Mouse (Mus musculus) hindbrain, embryonic 16.5 days (tissue): Measurements from ENCODE around the gene Dph1. TPM values are rescaled to one million over a fixed set of nuclear protein-coding genes. Genes with fewer than 3 reads are reported as not detected.
A peak's percentile ranks its signal among the peaks of the same experiment; 100 is the strongest.

Experiments
- ATAC-seq: fragments of 200-750 bp; cut with Nextera tagmentation; 2 replicates; pipeline ENCODE4 v1.8.0; 2017; ENCODE audit warnings: moderate TSS enrichment, moderate library complexity
- H3K27ac ChIP-seq: fragments of 300-500 bp; sonication (generic); 2 replicates; pipeline ENCODE4 v1.5.1; 2014; ENCODE audit warnings: low read depth, mild to moderate bottlenecking, control low read depth, low read length, moderate library complexity
- H3K27me3 ChIP-seq: fragments of 300-500 bp; sonication (generic); replicated peaks from 2 replicates; pipeline ENCODE4 v1.6.1; 2014; ENCODE audit warnings: low read length; ENCODE audit not compliant: control insufficient read depth, insufficient read depth
- H3K36me3 ChIP-seq: fragments of 300-500 bp; sonication (generic); 2 replicates; pipeline ENCODE4 v1.6.1; 2014; ENCODE audit warnings: mild to moderate bottlenecking, low read length, moderate library complexity, mixed read lengths; ENCODE audit not compliant: control insufficient read depth, insufficient read depth
- H3K4me1 ChIP-seq: fragments of 300-500 bp; sonication (generic); 2 replicates; pipeline ENCODE4 v1.6.1; 2014; ENCODE audit warnings: low read depth, low read length; ENCODE audit not compliant: control insufficient read depth, insufficient read depth
- H3K4me2 ChIP-seq: fragments of 300-500 bp; sonication (generic); 2 replicates; pipeline ENCODE4 v1.6.1; 2014; ENCODE audit warnings: mild to moderate bottlenecking, low read length, control low read depth, moderate library complexity
- H3K4me3 ChIP-seq: fragments of 300-500 bp; sonication (generic); 2 replicates; pipeline ENCODE4 v1.5.1; 2014; ENCODE audit warnings: mild to moderate bottlenecking, low read length, control low read depth, moderate library complexity
- H3K9ac ChIP-seq: fragments of 300-500 bp; sonication (generic); 2 replicates; pipeline ENCODE4 v1.6.1; 2014; ENCODE audit warnings: low read depth, mild to moderate bottlenecking, control low read depth, low read length, moderate library complexity
- H3K9me3 ChIP-seq: fragments of 300-500 bp; sonication (generic); 2 replicates; pipeline ENCODE4 v1.6.1; 2014; ENCODE audit warnings: mild to moderate bottlenecking, low read length, moderate library complexity; ENCODE audit not compliant: control insufficient read depth
- WGBS: fragments of 180-500 bp; shearing (Covaris S2); extraction: QIAGEN DNeasy Blood & Tissue Kit; methylation state at CpG from one replicate; pipeline ENCODE4 v1.1.7; 2014; 5-methylcytosine and 5-hydroxymethylcytosine counted together
- polyA plus RNA-seq: library from polyadenylated mRNA; unstranded; fragments of >200 nt; fragmentation: Nextera tagmentation; extraction: Ambion mirVana; gene quantifications from 2 replicates; pipeline ENCODE4 v1.2.1, GENCODE M21; 2015

Gene Dph1
- polyA plus RNA-seq, 1 experiment from 2014 or later = 15.4 TPM

- ATAC-seq = no peak
- Histone ChIP-seq H3K4me1 (peaks cover 31% of the 10 kb centered on the region), H3K27ac (no peak overlapping the region), H3K9ac (peak overlapping the region; percentile 25; the same call in 1 of the 2 replicates), H3K36me3 (no peaks in the 10 kb centered on the region), H3K27me3 (peaks cover 11% of the 10 kb centered on the region), H3K4me3 (peak overlapping the region; percentile 60), H3K4me2 (peak overlapping the region; percentile 72), H3K9me3 (no peaks in the 10 kb centered on the region)
- 52% methylated on average over 6 of the region's 6 CpGs for WGBS
These were observed 5.1 kb upstream of the Dph1 start for GRCm38 (mm10) chr11:75196131-75196530.

DNA sequence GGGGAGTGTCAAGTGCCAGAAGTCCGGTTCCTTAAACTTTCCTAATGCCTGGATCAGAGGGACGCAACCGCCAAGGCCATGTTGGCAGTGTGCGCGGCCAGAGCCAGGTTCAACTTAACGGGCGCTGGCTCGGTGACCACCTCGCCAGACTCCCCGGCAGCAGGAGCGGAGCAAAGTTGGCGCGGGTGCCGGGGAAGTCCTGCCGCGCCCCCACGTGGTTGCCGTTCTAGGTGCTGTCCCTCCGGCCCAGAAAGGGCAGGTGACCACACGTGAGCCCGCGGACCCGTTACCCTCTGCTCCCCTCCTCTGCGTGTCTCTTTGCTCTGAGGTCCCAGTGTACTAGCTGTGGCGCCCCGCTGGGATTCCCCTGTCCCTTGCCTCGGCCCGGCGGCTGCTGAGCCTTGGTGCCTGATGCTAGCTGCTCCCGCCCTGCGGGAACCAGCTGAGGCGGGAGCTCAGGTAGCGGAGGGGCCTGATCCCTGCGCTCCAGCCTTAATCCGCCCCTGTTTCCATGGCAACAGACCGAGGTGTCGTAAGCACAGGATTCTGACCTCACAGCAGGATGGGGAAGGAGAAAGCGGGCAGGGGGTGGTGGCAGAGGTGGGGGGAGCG, 3.9 kb upstream of the Dph1 start:
- Histone ChIP-seq H3K27me3 (peaks cover 11% of the 10 kb centered on the region), H3K27ac (peak overlapping the region; percentile 20; the same call in 1 of the 2 replicates), H3K4me2 (peak overlapping the region; percentile 72), H3K36me3 (no peaks in the 10 kb centered on the region), H3K9ac (peak overlapping the region; percentile 68), H3K9me3 (no peaks in the 10 kb centered on the region), H3K4me3 (peak overlapping the region; percentile 60), H3K4me1 (peaks cover 31% of the 10 kb centered on the region)
- peak; percentile 35; the same call in 1 of the 2 replicates for ATAC-seq
- WGBS = under 1% methylated on average over 39 of the region's 39 CpGs

DNA sequence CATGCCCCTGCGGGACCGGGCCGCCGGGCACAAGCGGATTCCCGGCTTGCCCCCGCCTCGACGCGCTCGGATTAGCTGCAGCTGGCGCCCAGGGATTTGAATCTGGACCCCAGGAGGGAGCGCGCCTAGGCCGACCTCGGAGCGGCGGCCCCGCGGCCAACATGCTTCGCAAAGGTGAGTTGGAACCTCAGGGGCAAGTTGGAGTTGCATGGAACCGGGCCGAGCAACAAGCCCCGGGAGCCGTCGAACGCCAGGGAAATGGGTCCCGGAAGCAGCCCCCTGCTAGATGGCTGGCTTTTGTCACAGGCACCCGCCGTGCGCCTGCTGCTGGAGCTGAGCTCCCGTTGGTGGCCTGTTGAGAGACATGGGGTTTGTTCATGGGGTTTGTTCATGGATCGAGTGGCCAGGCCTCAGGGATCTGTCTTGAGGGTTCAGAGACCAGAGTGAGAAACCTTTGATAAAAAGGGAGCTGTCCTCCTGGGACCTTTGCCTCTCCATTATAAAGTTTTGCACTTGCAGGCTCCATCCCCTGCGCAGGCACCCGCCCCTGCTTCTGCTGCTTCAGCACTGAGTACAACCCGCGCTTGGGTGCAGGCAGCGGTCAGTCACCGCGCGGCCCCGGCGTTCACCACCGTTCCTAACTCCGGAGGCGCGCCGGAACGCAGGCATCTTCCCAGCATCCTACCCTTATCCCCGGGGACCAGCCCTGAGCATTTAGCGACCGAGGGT, 3.2 kb upstream of the Dph1 start:
- Histone ChIP-seq H3K27me3 (peaks cover 11% of the 10 kb centered on the region), H3K4me2 (peak overlapping the region; percentile 72), H3K9me3 (no peaks in the 10 kb centered on the region), H3K27ac (peak overlapping the region; percentile 32; the same call in 1 of the 2 replicates), H3K4me3 (peak overlapping the region; percentile 60), H3K36me3 (no peaks in the 10 kb centered on the region), H3K4me1 (peaks cover 37% of the 10 kb centered on the region), H3K9ac (peak overlapping the region; percentile 68)
- no peak for ATAC-seq
- under 1% methylated on average over 52 of the region's 52 CpGs for WGBS

DNA sequence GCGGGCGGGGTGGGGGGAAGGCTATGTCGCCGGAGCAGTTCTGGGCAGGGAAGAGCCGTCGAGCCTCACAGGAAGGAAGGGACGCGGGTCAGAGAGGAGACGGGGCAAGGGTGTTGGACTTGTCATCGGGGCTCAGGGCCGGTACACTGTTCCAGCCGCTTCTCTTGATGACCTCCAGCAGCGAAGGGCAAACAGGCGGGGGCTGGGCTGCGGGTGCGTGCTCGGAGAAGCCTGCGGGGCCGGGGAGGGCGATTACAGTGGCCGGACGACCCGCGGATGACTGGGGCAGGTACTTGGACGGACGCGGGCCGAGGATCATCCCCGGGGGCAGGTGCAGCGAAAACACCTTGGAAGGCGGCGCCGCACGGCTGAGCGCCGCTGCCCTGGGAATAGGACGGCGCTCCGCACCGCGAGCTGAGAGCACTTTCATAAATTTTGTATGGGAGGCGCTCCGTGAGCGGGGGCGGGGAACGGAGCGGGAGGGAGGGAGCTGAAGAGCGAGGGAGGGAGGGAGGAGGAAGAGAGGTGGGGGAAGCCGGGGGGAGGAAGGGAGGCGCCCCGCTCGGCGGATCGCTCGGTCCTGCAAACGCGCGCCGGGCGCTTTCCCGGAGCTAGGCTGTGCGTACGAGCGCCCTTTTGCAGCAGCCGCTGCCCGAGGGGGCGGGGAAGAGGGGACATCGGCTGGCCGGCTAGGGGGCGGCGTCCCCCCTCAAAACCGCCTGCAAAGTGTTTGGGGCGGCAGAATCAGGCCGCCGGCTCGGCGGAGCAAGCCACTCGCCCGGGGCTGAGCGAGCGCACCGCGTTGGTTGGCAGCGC, 2.4 kb upstream of the Dph1 start, which contains the start of gene Rtn4rl1:
TSS of gene Rtn4rl1 (plus strand) at position 528 of the 816 bp plus-strand sequence.
- Histone ChIP-seq H3K27me3 (peaks cover 11% of the 10 kb centered on the region), H3K36me3 (no peaks in the 10 kb centered on the region), H3K4me2 (peak within 1 kb of the TSS; percentile 72), H3K9ac (peak within 1 kb of the TSS; percentile 68), H3K4me1 (peaks cover 39% of the 10 kb centered on the region), H3K9me3 (no peaks in the 10 kb centered on the region), H3K4me3 (peak within 1 kb of the TSS; percentile 60), H3K27ac (peak within 1 kb of the TSS; percentile 32; the same call in 1 of the 2 replicates)
- WGBS = under 1% methylated on average over 71 of the region's 84 CpGs
- ATAC-seq = no peak

DNA sequence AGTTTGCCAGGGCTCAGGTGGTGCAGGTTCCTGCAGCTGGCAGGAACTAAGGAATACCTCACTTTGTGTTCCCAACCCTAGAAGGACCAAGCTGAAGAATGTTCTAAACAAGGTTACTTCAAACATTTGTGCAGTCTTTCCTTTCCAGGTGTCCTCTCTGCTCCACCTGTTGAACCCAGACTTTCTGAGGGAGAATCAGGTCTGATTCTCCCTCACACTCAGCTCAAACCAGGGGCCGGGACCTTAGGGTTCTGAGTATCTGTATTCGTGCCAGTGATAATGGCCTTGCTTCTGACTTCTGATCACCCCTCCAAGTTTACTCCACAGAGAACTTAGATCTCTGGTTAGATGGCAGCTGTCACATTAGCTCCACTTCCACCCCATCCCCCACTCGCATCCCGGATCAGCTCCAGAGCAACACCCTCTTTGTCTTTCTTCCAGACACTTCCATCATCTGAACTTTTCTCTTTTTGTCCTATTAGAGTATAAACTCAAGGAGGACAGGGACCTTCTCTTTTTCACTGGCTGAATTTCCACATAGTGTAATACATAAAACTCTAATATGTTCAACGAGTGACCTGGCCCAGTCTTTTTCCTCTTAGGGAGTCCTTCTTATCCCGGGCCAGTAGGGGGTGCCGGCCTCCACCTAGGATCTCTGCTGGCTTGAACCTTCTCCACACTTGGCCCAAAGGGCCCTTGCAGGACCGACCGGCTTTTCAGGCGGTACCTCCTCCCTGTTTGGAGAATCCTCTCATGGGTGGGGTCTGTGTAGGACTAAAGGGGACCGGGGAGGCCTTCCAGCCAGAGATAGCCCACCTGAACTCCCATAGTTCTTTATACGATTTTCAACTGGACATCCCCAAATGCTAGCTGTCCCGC, 1.5 kb upstream of the Dph1 start:
- Histone ChIP-seq H3K9ac (peak overlapping the region; percentile 68; the same call in 1 of the 2 replicates), H3K27ac (no peak overlapping the region), H3K4me1 (peaks cover 39% of the 10 kb centered on the region), H3K36me3 (no peaks in the 10 kb centered on the region), H3K4me2 (peak overlapping the region; percentile 72), H3K4me3 (peak overlapping the region; percentile 60), H3K9me3 (no peaks in the 10 kb centered on the region), H3K27me3 (peaks cover 11% of the 10 kb centered on the region)
- 20% methylated on average over 13 of the region's 13 CpGs for WGBS
- peak; percentile 40 for ATAC-seq

GRCm38 (mm10) chr11:75191841-75192240, 800 bp upstream of the Dph1 start:
- 63% methylated on average over 6 of the region's 6 CpGs for WGBS
- peaks cover 39% of the 10 kb centered on the region for H3K4me1 ChIP-seq

DNA sequence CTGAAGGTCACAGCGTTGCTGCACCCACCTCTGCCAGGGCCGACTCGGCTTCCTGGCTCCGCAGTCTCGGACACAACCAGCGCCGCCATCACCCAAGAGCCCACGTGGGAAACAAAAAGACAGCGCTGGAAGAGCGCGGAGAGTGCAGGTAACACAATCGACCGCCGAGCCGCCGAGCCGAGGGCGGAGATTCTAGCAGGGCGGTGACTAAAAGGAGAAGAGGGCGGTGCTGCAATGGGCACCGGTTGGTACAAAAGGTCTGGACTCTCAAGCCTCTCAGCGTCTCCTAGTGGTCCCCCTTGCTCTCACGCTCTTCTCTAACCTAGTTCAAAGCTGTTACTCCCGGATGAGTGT, 693 bp downstream of the Dph1 start:
- peak; percentile 89 for ATAC-seq
- H3K4me1 ChIP-seq = peaks cover 30% of the 10 kb centered on the region
- peaks cover 4% of the 10 kb centered on the region for H3K27me3 ChIP-seq
- no peaks in the 10 kb centered on the region for H3K9me3 ChIP-seq
- peak overlapping the region; percentile 68 for H3K9ac ChIP-seq
- H3K4me3 ChIP-seq = peak overlapping the region; percentile 64
- peak overlapping the region; percentile 96 for H3K4me2 ChIP-seq
- H3K27ac ChIP-seq = no peak overlapping the region
- 0% methylated on average over 24 of the region's 24 CpGs for WGBS
- no peaks in the 10 kb centered on the region for H3K36me3 ChIP-seq

More at GRCm38 (mm10) chr11:75191841-75192240, 800 bp upstream of the Dph1 start:
- H3K9me3 ChIP-seq = no peaks in the 10 kb centered on the region
- H3K4me2 ChIP-seq = no peak overlapping the region
- H3K4me3 ChIP-seq = no peak overlapping the region
- no peak for ATAC-seq
- no peak overlapping the region for H3K9ac ChIP-seq
- peaks cover 11% of the 10 kb centered on the region for H3K27me3 ChIP-seq
- H3K27ac ChIP-seq = no peak overlapping the region
- H3K36me3 ChIP-seq = no peaks in the 10 kb centered on the region

GRCm38 (mm10) chr11:75189713-75190370, 1.2 kb downstream of the Dph1 start:
- H3K4me3 ChIP-seq = peak overlapping the region; percentile 64
- H3K27ac ChIP-seq = no peak overlapping the region
- H3K9ac ChIP-seq = peak overlapping the region; percentile 68
- no peaks in the 10 kb centered on the region for H3K9me3 ChIP-seq
- ATAC-seq = peak; percentile 40
- peaks cover 4% of the 10 kb centered on the region for H3K27me3 ChIP-seq
- under 1% methylated on average over 22 of the region's 22 CpGs for WGBS
- peaks cover 30% of the 10 kb centered on the region for H3K4me1 ChIP-seq
- H3K36me3 ChIP-seq = no peaks in the 10 kb centered on the region
- H3K4me2 ChIP-seq = peak overlapping the region; percentile 96
